Mouse (Mus musculus) stomach, embryonic 14.5 days (tissue): ENCODE measurements around the gene Ahsa2. TPM values are rescaled to one million over a fixed set of nuclear protein-coding genes. Genes with fewer than 3 reads are reported as not detected.
A peak's percentile ranks its signal among the peaks of the same experiment; 100 is the strongest.
"Not testable (repeated sequence)": the region's sequence is repeated elsewhere in the genome, so short reads cannot be mapped to it uniquely, and the experiment has no call there.

Experiments
- ATAC-seq: fragments of 200-750 bp; cut with Nextera tagmentation; 2 replicates; pipeline ENCODE4 v1.8.0; 2017; ENCODE audit warnings: low read depth, moderate TSS enrichment; ENCODE audit not compliant: insufficient number of reproducible peaks, insufficient read depth, low FRiP score
- H3K27ac ChIP-seq: fragments of 300-500 bp; sonication (generic); 2 replicates; pipeline ENCODE4 v1.5.1; 2014; ENCODE audit warnings: mild to moderate bottlenecking, low read length, moderate library complexity, mixed read lengths
- H3K27me3 ChIP-seq: fragments of 300-500 bp; sonication (generic); 2 replicates; pipeline ENCODE4 v1.6.1; 2014; ENCODE audit warnings: low read length, control low read depth, mixed read lengths; ENCODE audit not compliant: control insufficient read depth, insufficient read depth
- H3K36me3 ChIP-seq: fragments of 300-500 bp; sonication (generic); 2 replicates; pipeline ENCODE4 v1.6.1; 2014; ENCODE audit warnings: mild to moderate bottlenecking, control low read depth, low read length, moderate library complexity, mixed read lengths; ENCODE audit not compliant: control insufficient read depth, insufficient read depth
- H3K4me1 ChIP-seq: fragments of 300-500 bp; sonication (generic); 2 replicates; pipeline ENCODE4 v1.6.1; 2014; ENCODE audit warnings: low read length, control low read depth, mixed read lengths; ENCODE audit not compliant: control insufficient read depth, insufficient read depth
- H3K4me2 ChIP-seq: fragments of 300-500 bp; sonication (generic); replicated peaks from 2 replicates; pipeline ENCODE4 v1.6.1; 2014; ENCODE audit warnings: low read depth, low read length, control low read depth
- H3K4me3 ChIP-seq: fragments of 300-500 bp; sonication (generic); 2 replicates; pipeline ENCODE4 v1.5.1; 2014; ENCODE audit warnings: low read depth, low read length, control low read depth
- H3K9ac ChIP-seq: fragments of 300-500 bp; sonication (generic); replicated peaks from 2 replicates; pipeline ENCODE4 v1.6.1; 2014; ENCODE audit warnings: low read depth, mild to moderate bottlenecking, control low read depth, low read length, moderate library complexity, mixed read lengths
- H3K9me3 ChIP-seq: fragments of 300-500 bp; sonication (generic); 2 replicates; pipeline ENCODE4 v1.6.1; 2016; ENCODE audit warnings: low read depth, low read length, control low read depth; ENCODE audit not compliant: control insufficient read depth
- WGBS: fragments of 180-500 bp; shearing (Covaris S2); extraction: QIAGEN DNeasy Blood & Tissue Kit; methylation state at CpG from one replicate; pipeline ENCODE4 v1.1.7; 2014; 5-methylcytosine and 5-hydroxymethylcytosine counted together
- polyA plus RNA-seq: library from polyadenylated mRNA; unstranded; fragments of >200 nt; fragmentation: Nextera tagmentation; extraction: Ambion mirVana; gene quantifications from 2 replicates; pipeline ENCODE4 v1.2.1, GENCODE M21; 2014

Ahsa2 gene
- polyA plus RNA-seq = 74.7 and 81.8 TPM in 2 replicates

DNA sequence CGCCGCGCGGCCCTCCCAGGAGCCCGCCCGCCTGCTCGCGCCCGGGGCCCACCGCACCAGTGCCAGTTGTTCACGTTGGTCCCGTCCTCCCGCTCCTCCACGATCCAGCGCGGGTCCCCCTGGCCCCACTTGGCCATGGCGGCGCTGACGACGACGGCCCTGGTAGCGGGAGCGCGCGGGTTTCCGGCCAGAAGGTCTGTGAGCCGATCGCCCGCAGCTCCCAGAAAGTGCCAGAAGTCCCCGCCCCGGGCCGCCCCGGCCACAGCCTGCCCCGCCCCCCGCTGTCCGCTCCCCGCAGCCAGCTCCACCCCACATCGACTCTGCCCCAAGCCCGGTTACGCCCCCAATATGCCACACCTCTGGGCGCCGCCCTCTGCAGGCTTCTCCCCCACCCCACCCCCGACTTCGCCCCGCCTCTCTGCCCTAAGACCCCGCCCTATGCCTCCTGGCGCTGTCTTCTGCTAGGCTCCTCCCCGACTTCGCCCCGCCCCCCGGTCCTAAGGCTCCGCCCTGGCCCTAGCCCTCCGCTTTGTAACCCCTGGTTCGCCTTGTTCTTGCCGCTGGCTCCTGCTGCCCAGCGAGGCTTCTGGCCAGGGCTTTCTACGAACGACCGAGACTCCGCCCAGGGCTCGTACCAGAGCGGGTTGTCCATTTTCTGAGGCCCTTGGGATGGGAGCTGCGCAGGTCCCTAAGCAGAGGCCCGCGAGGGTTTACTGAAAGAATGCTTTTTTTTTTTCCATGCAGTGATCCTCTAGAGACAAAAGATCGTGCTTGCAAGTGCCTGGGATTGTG, at the start of gene Ahsa2:
Gene Ahsa2 (minus strand): TSS at position 313 of the 792 bp plus-strand sequence.
- Histone ChIP-seq H3K27me3 (no peaks in the 10 kb centered on the region), H3K9me3 (no peaks in the 10 kb centered on the region), H3K36me3 (peaks cover 22% of the 10 kb centered on the region), H3K4me1 (peaks cover 16% of the 10 kb centered on the region), H3K27ac (peak within 1 kb of the TSS; percentile 92), H3K9ac (peak within 1 kb of the TSS; percentile 90), H3K4me3 (peak within 1 kb of the TSS; percentile 80), H3K4me2 (peak within 1 kb of the TSS; percentile 61)
- ATAC-seq = peak; percentile 94
- under 1% methylated on average over 56 of the region's 66 CpGs for WGBS

DNA sequence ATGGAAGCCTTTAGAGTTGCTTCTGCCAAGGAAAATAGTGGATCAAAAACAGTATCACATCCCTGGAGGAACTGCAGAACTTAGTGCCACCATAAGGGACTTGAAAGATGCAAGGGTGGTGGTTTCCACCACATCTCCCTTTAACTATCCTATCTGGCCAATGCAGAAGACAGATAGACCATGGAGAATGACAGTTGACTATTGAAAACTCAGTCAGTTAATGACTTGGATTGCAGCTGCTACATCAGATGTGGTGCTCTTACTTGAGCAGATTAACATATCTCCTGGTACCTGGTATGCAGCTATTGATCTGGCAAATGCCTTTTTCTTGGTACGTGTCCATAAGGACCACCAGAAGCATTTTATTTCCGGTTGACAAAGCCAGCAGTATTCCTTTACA, 39.6 kb upstream of the Ahsa2 start:
- H3K4me2 ChIP-seq = no peak overlapping the region
- 93% methylated on average over 2 of the region's 2 CpGs for WGBS
- no peak overlapping the region for H3K4me3 ChIP-seq
- H3K4me1 ChIP-seq = no peaks in the 10 kb centered on the region
- no peaks in the 10 kb centered on the region for H3K27me3 ChIP-seq
- no peak overlapping the region for H3K9ac ChIP-seq
- no peaks in the 10 kb centered on the region for H3K9me3 ChIP-seq
- H3K27ac ChIP-seq = no peak overlapping the region
- no peak for ATAC-seq
- no peaks in the 10 kb centered on the region for H3K36me3 ChIP-seq

DNA sequence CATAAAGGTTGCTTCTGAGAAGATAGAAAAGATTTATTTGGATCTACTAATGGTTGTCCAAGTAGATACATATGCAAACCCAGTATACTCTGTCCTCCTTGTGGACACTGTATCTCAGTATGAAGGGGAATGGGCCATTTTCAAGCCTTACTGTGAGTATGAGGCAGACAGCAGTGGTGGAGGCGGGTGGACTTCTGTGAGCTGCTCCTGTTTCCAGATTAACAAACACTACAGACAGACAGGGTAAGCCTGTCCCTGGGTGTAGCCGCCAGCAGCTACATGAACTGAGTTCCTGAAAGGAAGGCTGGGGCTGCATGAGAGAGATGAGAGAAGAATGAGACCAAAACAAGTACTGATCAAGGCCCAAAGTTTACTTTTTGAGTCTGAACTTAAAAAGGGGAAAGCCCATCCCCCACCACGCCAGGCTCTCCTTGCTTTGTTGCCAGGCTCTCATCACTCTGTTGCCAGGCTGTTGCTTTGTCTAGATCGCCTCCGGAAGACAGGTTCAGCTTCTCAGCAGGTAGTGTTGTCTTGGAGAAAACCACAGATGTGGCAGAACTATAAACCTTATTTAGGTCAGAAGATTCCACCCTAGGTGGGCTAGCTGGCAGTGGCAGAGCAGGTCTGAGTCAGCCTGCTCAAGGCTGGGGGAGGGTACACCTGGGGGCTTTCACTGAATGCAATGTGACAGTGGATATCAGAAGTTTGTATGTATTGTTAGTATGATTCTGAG, 22.8 kb upstream of the Ahsa2 start, which contains the start of gene 1700093K21Rik:
Gene 1700093K21Rik (minus strand): TSS at position 683 of the 733 bp plus-strand sequence.
- ATAC-seq = no peak
- no peak within 1 kb of the TSS for H3K4me3 ChIP-seq
- WGBS = 42% methylated on average over 5 of the region's 5 CpGs
- no peaks in the 10 kb centered on the region for H3K36me3 ChIP-seq
- H3K27ac ChIP-seq = no peak within 1 kb of the TSS
- no peak within 1 kb of the TSS for H3K4me2 ChIP-seq
- H3K27me3 ChIP-seq = no peaks in the 10 kb centered on the region
- no peak within 1 kb of the TSS for H3K9ac ChIP-seq
- H3K4me1 ChIP-seq = no peaks in the 10 kb centered on the region
- no peaks in the 10 kb centered on the region for H3K9me3 ChIP-seq

DNA sequence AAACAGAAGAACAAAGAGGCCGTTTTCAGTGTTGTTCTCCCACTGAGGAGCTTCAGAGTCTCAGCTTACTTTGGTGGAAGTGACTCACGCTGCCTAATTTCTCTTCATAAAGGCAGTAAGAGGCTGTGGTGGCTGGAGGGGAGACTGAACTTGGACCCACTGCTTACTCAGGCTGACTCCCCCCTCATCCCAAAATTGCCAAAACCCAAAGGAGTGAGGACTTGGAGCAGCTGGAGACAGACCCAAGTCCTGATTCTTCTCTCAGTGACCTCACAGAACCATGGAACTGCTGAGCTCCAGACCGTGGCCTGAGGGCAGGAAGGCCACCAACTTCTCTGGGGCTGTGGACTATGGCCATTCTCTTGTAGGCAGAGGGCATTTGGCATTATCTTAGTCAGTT, 21.2 kb upstream of the Ahsa2 start:
- H3K4me2 ChIP-seq = no peak overlapping the region
- ATAC-seq = no peak
- no peaks in the 10 kb centered on the region for H3K9me3 ChIP-seq
- no peaks in the 10 kb centered on the region for H3K27me3 ChIP-seq
- H3K4me3 ChIP-seq = no peak overlapping the region
- H3K27ac ChIP-seq = no peak overlapping the region
- no peak overlapping the region for H3K9ac ChIP-seq
- H3K4me1 ChIP-seq = no peaks in the 10 kb centered on the region
- WGBS = 87% methylated on average over 3 of the region's 3 CpGs
- H3K36me3 ChIP-seq = no peaks in the 10 kb centered on the region

DNA sequence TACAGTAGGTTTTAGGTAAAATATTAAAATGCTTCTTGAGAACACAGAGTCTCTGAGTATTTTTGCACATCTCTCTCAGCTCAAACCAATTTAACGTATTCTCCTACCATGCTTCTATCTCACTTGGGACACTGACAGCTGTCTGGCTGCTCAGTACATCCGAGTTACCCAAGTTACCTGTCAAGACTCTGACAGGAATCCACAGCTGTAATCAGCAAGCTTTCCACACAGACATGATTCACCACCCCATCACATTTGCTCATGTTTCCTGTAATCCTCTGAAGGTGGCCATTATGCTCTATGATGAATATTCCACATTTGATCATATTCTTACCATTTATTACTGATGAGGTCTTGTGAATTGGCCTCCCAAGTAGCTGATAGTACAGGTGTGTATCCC, 17.5 kb upstream of the Ahsa2 start:
- Histone ChIP-seq H3K4me1 (no peaks in the 10 kb centered on the region), H3K27ac (no peak overlapping the region), H3K36me3 (no peaks in the 10 kb centered on the region), H3K27me3 (no peaks in the 10 kb centered on the region), H3K9me3 (no peaks in the 10 kb centered on the region), H3K4me2 (no peak overlapping the region), H3K4me3 (no peak overlapping the region), H3K9ac (no peak overlapping the region)
- WGBS = 74% methylated on average over 2 of the region's 2 CpGs
- ATAC-seq = no peak

DNA sequence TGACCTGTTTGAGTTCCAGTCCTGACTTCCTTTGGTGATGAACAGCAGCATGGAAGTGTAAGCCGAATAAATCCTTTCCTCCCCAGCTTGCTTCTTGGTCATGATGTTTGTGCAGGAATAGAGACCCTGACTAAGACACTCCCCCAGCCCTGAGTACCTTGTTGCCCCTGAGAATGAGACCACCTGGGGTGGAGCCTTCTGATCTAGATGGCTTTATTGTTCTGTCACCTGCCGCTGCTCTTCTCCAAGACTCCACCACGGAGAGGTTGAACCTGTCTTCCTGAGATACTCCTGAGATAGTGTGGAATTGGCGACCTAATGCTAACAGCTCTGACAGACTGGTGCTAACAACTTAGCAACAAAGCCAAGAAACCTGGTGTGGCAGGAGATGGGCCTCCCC, 17.0 kb upstream of the Ahsa2 start:
- not testable (repeated sequence) for H3K36me3 ChIP-seq, H3K4me3 ChIP-seq, H3K27ac ChIP-seq, ATAC-seq, H3K4me2 ChIP-seq, H3K9ac ChIP-seq, H3K4me1 ChIP-seq, H3K27me3 ChIP-seq, H3K9me3 ChIP-seq
- 34% methylated on average over 4 of the region's 4 CpGs for WGBS

DNA sequence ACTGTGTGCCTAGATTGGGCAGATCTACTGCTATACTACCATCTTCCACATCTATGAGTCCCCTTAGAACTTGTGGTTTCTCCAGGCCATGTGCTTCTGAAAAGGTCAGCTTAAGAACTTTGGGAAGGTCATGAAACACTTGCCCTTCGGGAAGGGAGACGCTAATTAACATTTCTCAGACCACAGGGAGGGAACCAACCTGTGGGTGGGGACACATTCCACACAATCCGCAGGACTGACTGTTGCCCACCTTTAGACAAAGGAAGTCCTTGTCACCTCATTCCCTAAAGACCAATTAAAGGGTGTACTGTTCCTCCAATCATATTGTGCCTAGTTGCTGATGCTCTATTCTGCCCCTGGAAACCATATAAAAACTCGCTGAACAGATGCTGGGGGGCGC, 7.0 kb upstream of the Ahsa2 start:
- H3K27me3 ChIP-seq, H3K27ac ChIP-seq, ATAC-seq, H3K9ac ChIP-seq, H3K4me2 ChIP-seq, H3K9me3 ChIP-seq, H3K4me3 ChIP-seq, H3K4me1 ChIP-seq, H3K36me3 ChIP-seq: not testable (repeated sequence)
- 80% methylated on average over 5 of the region's 5 CpGs for WGBS

DNA sequence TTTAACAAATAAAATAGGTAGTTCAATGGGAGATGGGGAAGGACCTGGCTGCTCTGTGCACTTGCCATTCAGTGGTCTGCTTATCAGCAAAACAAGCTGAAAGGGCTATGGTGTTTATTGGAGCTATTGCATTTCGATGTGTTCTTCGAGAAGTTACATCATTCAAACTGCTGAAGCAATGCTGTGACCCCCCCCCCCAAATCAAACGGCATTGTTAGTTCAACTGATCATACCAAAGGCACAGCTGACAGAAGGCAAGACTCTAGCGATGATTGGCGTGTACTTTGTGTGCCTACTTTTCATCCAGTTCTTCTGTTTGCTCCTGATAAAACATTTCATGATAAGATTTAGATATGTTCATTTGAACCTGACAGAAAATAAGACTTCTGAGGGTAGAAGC, 779 bp upstream of the Ahsa2 start:
- Histone ChIP-seq H3K9me3 (no peaks in the 10 kb centered on the region), H3K9ac (no peak overlapping the region), H3K4me1 (peaks cover 16% of the 10 kb centered on the region), H3K27ac (peak overlapping the region; percentile 66), H3K27me3 (no peaks in the 10 kb centered on the region), H3K4me2 (peak overlapping the region; percentile 61), H3K4me3 (peak overlapping the region; percentile 32), H3K36me3 (peaks cover 15% of the 10 kb centered on the region)
- 39% methylated on average over 5 of the region's 5 CpGs for WGBS
- ATAC-seq = no peak
